Mouse (Mus musculus): Measurements from ENCODE around the gene Cnp. TPM values are rescaled to one million over a fixed set of nuclear protein-coding genes. Genes with fewer than 3 reads are reported as not detected.
A peak's percentile ranks its signal among the peaks of the same experiment; 100 is the strongest.

The Cnp gene
- total RNA-seq, 2 experiments from 2014 or later, result 246 to 256 TPM

DNA sequence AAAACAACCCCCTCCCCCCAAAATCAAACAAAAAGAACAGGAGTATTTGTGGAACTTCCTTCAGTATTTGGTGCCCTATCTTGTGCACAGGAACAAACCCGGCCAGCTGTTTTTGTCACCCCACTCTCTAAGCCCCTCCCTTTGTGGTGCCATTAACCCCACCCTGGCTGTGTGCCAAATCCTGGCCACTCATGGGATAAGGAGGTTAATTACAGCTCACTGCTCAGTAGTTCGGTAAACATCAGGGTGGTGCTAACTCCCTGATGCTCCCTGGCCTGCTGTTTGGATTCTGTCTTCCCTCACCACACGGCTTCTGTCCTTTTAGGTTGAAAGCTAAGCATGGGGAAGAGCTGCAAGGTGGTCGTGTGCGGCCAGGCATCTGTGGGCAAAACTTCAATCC, 49.2 kb downstream of the Cnp start:
- no peak for DNase-seq

DNA sequence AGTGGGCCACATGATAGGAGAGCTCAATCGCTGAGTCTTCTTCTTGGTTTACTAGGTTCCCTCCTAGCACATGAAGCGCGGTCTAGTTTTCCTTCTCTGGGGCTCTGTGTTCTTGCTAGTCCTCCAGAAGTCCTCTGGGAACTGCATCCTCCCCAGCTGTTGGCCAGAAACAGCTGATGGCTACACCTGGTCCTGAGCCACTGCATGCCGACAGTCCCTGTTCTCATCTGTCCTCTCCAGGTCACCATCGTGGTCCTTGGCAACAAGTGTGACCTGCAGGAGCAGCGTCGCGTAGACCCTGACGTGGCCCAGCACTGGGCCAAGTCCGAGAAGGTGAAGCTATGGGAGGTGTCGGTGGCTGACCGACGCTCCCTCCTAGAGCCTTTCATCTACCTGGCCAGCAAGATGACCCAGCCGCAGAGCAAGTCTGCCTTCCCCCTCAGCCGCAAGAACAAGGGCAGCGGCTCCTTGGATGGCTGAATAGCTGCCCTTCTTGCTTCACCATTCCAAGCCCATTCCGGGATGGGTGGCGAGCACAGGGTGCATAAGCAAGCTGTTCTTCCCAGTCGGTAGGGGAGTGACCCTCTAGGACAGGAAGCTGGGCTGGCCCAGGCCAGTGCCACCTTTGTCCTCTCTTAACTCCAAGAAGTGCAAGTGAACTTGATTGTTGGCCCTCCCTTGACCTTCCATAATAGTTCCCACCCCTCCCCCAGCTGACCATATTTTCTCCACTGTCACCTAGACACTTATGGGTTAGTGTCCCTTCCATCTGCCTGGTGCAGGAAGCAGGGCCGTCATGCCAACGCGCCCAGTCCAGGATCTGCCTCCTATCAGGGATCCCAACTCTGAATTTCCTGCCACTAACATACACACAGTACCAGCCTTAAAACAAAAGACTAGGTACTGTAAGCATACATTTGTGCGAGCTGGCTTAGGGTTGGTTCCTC, 51.3 kb downstream of the Cnp start:
- no peak for DNase-seq

DNA sequence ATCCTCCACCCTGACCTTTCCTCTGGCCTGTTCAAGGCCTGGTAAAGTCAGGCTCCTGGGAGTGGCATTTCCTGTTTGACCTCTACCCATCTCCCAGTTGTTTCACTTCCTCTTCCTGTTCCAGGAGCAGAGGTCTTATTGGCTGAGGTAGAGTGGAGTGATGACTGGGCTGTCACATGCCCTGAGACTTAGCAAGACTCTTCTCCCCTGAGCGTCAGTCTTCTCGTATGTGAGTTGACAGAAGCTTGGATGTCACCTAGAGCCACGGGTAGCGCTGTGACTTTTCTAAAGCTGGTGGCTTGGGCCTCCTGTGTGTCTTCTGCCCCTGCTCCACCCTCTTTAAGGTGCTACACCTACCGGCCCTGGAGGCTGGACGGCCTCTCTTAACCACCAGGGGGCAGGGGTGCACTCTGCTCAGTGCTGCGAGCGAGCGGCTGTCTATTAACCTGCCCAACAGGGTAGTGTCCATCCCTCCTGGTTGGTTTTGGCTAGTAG, 52.0 kb downstream of the Cnp start:
- DNase-seq, result peak; percentile 49 to 60

DNA sequence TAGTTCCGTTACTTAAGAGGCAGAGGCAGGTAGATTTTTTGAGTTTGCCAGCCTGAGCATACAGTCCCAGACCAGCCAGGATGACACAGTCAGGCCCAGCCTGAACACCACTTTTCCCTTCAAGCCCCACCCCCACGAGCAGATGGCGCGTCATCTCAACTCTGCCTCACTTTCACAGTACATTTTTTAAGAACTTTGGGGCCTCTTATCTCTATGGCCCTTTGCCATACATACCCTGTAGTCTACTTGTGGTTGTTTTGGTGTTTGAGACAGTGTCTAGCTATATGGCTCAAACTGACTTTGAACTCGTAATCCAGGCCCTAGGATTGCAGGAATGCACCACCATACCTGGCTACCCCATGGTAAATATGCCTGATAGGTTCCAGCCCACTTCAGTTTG, 53.4 kb downstream of the Cnp start:
- DNase-seq, result no peak

DNA sequence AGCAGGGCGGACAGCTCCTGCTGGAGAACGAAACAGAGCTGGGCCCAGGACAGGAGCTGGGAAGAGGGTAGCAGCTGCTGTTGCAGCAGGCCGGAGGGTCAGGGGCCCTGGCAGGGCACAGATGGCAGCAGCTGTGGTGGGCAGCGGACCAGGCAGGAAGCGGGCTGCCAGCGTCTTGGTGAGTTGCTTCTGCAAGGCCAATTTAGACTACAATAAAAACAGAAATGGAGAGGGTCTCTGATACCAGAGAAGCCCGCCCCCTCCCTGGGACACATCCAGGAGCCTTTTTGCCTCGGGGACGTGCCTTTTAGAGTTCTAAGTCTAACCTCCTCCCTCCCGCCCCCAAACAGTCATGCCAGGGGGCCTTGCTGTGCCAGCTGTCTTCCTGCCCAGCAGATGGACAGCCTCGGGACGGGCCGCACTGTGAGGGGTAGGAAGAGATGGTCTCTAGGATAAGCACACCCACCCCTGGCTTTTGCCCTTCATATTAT, 54.2 kb downstream of the Cnp start:
- DNase-seq, result no peak

DNA sequence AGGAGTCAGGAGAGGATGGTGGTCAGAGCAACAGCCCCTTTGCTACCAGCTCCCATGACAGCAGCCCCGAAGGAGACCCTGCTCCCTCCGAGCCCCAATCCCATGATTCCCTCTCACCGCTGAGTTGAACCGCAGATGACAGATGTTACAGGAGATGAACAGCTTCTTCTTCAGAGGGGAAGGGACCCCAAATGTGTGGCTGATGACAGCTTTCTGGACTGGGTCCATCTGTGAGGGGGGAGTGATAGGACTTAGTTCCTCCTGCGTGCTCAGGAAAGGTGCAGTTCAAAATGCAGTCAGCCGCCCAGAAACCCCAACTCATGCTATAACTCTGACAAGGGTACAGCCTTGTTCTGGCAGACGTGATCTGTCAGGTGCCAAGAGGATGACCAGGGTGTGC, 59.8 kb downstream of the Cnp start:
- DNase-seq, result no peak

DNA sequence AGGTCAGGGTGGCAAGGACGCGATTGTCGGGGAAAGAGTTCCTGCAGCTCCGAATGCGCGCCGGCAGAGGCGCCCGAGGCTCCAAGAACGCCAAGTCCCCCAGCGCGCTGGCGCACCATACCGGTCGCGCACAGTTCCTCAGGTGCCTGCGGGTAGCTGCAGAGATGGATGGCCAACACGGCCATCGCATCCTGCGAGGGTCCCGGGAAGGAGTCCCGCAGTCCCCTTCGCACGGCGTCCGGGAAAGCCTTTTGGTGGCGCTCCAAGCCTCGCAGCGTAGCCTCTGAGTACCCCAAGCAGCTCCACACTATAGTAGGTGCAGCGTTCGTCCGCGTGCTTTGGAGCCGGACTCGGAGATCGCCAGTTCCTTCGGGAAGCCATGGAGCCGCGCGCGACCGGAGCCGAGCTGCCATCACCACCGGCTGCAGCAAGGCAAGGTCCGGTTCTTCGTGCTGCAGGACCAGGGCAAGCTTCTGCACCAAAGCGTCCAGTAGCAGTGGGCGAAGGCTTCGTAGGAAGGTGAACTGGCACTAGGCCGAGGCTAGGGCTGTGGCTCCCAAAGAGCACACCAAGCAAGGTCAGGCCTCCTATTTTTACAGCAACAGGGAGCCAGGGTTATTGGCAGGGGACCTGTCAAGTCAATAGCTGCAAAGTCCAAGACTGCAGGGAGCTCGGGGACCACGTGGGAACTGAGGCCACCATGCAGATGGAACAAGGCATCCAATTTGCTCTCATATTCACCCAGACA, 65.6 kb downstream of the Cnp start:
- DNase-seq, result peak; percentile 32 to 35

Other genes with a start within 250 kb of the Cnp start
- not detected for gene Gast, start 240.5 kb upstream of the Cnp start, total RNA-seq (2021)
- gene Hap1, start 218.8 kb upstream of the Cnp start, total RNA-seq (2021), result 100 to 1,000 TPM; 148 to 154 TPM
- gene Jup, start 177.1 kb upstream of the Cnp start, total RNA-seq (2021), result 10 to 100 TPM; 36.5 to 39.8 TPM
- gene P3h4, start 160.1 kb upstream of the Cnp start, total RNA-seq (2021), result 1 to 10 TPM; 8.7 to 9.4 TPM
- gene Fkbp10, start 159.2 kb upstream of the Cnp start, total RNA-seq (2021), result 1 to 10 TPM; 4.4 to 5.0 TPM
- 10 to 100 TPM; 56.9 to 62.8 TPM for gene Nt5c3b, start 133.1 kb upstream of the Cnp start, total RNA-seq (2021)
- gene Klhl10, start 133.0 kb upstream of the Cnp start, total RNA-seq (2021), result 1 to 10 TPM; 1.4 to 1.9 TPM
- gene Klhl11, start 102.2 kb upstream of the Cnp start, total RNA-seq (2021), result 100 to 1,000 TPM; 126 to 127 TPM
- gene Acly, start 46.9 kb upstream of the Cnp start, total RNA-seq (2021), result 100 to 1,000 TPM; 103 to 109 TPM
- 1 to 10 TPM in 1 of 2 experiments, under 1 TPM in 1; 0.82 to 1.3 TPM for gene Ttc25, start 29.3 kb upstream of the Cnp start, total RNA-seq (2021)
- 10 to 100 TPM; 12.5 to 15.1 TPM for gene Nkiras2, start 44.3 kb downstream of the Cnp start, total RNA-seq (2021)
- 100 to 1,000 TPM; 249 to 265 TPM for gene Dnajc7, start 45.3 kb downstream of the Cnp start, total RNA-seq (2021)
- gene Zfp385c, start 117.6 kb downstream of the Cnp start, total RNA-seq (2021), result under 1 TPM; 0.15 to 0.66 TPM
- 1 to 10 TPM; 1.5 to 3.4 TPM for gene Dhx58, start 129.4 kb downstream of the Cnp start, total RNA-seq (2021)
- 10 to 100 TPM; 53.0 to 54.4 TPM for gene Kat2a, start 137.6 kb downstream of the Cnp start, total RNA-seq (2021)
- not detected for gene Hspb9, start 138.9 kb downstream of the Cnp start, total RNA-seq (2021)
- gene Rab5c, start 163.3 kb downstream of the Cnp start, total RNA-seq (2021), result 100 to 1,000 TPM; 143 to 149 TPM
- gene Kcnh4, start 185.0 kb downstream of the Cnp start, total RNA-seq (2021), result 1 to 10 TPM; 1.7 TPM
- not detected for gene Hcrt, start 188.0 kb downstream of the Cnp start, total RNA-seq (2021)
- 1 to 10 TPM; 6.2 to 9.9 TPM for gene Ghdc, start 196.1 kb downstream of the Cnp start, total RNA-seq (2021)